Mouse (Mus musculus) adrenal gland, postnatal 36 days (tissue): ENCODE data around the gene Slc9b2. TPM values are rescaled to one million over a fixed set of nuclear protein-coding genes. Genes with fewer than 3 reads are reported as not detected.

Source experiments
- total RNA-seq, 2 experiments: library from RNA; stranded (reverse); gene quantifications; 2 replicates each; pipeline ENCODE4 v1.2.3; 2021

The Slc9b2 gene
- total RNA-seq, 2 experiments from 2014 or later: 0.56 to 2.0 TPM

Other genes starting within 250 kb of the Slc9b2 start
- 1 to 10 TPM; 2.7 to 2.8 TPM for gene Cenpe, start 95.2 kb upstream of the Slc9b2 start, total RNA-seq
- 1 to 10 TPM; 2.2 to 3.0 TPM for gene Bdh2, start 26.5 kb upstream of the Slc9b2 start, total RNA-seq
- gene Slc9b1, start 40.3 kb downstream of the Slc9b2 start, total RNA-seq: under 1 TPM in 1 of 2 experiments, not detected in 1; 0.49 TPM
- gene Cisd2, start 116.2 kb downstream of the Slc9b2 start, total RNA-seq: 10 to 100 TPM; 26.9 to 37.7 TPM
- 100 to 1,000 TPM; 409 to 423 TPM for gene Ube2d3, start 130.4 kb downstream of the Slc9b2 start, total RNA-seq
- gene Manba, start 177.9 kb downstream of the Slc9b2 start, total RNA-seq: 10 to 100 TPM; 10.4 to 12.9 TPM